Mouse (Mus musculus): Measurements from ENCODE around the gene Hikeshi. TPM values are rescaled to one million over a fixed set of nuclear protein-coding genes. Genes with fewer than 3 reads are reported as not detected.

Hikeshi gene
- total RNA-seq, 2 experiments from 2014 or later: 97.7 to 106 TPM

GRCm38 (mm10) chr7:89913432-89914158 lies 27.4 kb downstream of the Hikeshi start:
- no peak for DNase-seq

GRCm38 (mm10) chr7:89912356-89912755 lies 28.6 kb downstream of the Hikeshi start:
- DNase-seq: no peak

- DNase-seq: no peak
Measured at GRCm38 (mm10) chr7:89909711-89910110, 31.3 kb downstream of the Hikeshi start.

- no peak for DNase-seq
Measured at GRCm38 (mm10) chr7:89908899-89909621, 31.9 kb downstream of the Hikeshi start.

GRCm38 (mm10) chr7:89908421-89908820 lies 32.6 kb downstream of the Hikeshi start:
- no peak for DNase-seq

GRCm38 (mm10) chr7:89907950-89908349 lies 33.1 kb downstream of the Hikeshi start:
- DNase-seq: peak; percentile 80

GRCm38 (mm10) chr7:89903442-89904343 lies 37.3 kb downstream of the Hikeshi start, which contains the start of gene Ccdc81:
TSS of gene Ccdc81 (minus strand) at chr7:89903629.
- DNase-seq: no peak

GRCm38 (mm10) chr7:89903007-89903406 lies 38.0 kb downstream of the Hikeshi start:
- no peak for DNase-seq

GRCm38 (mm10) chr7:89891856-89892255 lies 49.1 kb downstream of the Hikeshi start:
- peak; percentile 23 for DNase-seq

- no peak for DNase-seq
Measured at GRCm38 (mm10) chr7:89891412-89891811, 49.6 kb downstream of the Hikeshi start.

GRCm38 (mm10) chr7:89884551-89884950 lies 56.5 kb downstream of the Hikeshi start:
- no peak for DNase-seq

GRCm38 (mm10) chr7:89879686-89880085 lies 61.3 kb downstream of the Hikeshi start:
- DNase-seq: peak; percentile 11

Other genes with a start within 250 kb of the Hikeshi start
- gene Ccdc81, start 37.6 kb downstream of the Hikeshi start, total RNA-seq (2021): under 1 TPM in 1 of 2 experiments, not detected in 1; 0.09 TPM
- 10 to 100 TPM; 30.6 to 37.8 TPM for gene Eed, start 39.8 kb upstream of the Hikeshi start, total RNA-seq (2021)
- gene Picalm, start 189.0 kb upstream of the Hikeshi start, total RNA-seq (2021): 100 to 1,000 TPM; 152 to 168 TPM